Mouse (Mus musculus) E14TG2a.4 (cell line): ENCODE results near the gene Slc26a8.

Source experiments
- H3K27me3 ChIP-seq: 2 replicates; pipeline ENCODE4 v1.6.1; 2014; ENCODE audit warnings: low read length, control low read depth; ENCODE audit not compliant: insufficient read depth
- H3K36me3 ChIP-seq: 2 replicates; pipeline ENCODE4 v1.6.1; 2014; ENCODE audit warnings: low read length, control low read depth; ENCODE audit not compliant: insufficient read depth
- H3K4me1 ChIP-seq: replicated peaks from 2 replicates; pipeline ENCODE4 v1.6.1; 2014; ENCODE audit warnings: low read depth, low read length, control low read depth
- H3K4me3 ChIP-seq: replicated peaks from 2 replicates; pipeline ENCODE4 v1.5.1; 2014; ENCODE audit warnings: mild to moderate bottlenecking, low read length
- H3K9me3 ChIP-seq: 2 replicates; pipeline ENCODE4 v1.6.1; 2014; ENCODE audit warnings: low read length, control low read depth
- CTCF ChIP-seq: conservative IDR thresholded peaks from 2 replicates; pipeline ENCODE4 v1.5.1; 2014; ENCODE audit warnings: low read length
- NANOG ChIP-seq: IDR thresholded peaks from 2 replicates; pipeline ENCODE4 v1.6.1; 2014; ENCODE audit warnings: borderline replicate concordance, low read length, mixed read lengths
- POU5F1 ChIP-seq: IDR thresholded peaks from 2 replicates; pipeline ENCODE4 v1.6.1; 2014; ENCODE audit warnings: low read length, borderline replicate concordance

The Slc26a8 gene

DNA sequence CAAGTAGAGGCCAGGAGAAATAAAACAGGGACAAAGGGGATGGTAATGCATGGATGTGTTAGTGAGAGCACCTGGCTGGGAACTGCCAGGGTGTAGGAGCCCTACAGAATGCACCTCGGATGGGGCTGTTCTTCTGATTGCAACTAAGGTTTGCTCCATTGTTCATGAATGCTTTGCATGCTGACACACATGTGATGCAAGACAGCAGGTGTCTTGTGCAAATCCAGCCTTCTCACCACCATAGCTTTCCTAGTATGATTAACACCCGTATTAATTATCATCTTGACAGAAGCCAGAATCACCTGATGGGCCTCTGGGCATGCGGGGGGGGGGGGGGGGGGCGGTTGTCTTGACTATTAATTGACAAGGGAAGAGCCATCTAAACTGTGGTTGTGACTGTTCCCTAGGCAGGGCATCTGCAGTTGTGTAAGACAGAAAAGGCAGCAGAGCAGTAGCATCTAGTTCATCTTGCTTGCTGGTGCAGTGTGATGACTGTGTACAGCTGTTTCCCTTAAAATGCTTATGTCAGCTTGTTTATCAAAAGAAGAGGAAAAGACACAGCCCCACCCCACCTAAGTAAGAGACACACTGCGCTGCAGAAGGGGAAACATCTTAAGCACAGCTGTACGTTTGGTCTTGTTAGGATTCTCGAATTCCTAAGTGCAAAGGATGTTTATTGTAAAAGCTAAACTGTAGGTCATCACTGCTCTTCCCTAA is 26.0 kb upstream of the Slc26a8 start:
- Histone ChIP-seq H3K4me1 (peaks cover 38% of the 10 kb centered on the region), H3K36me3 (peaks cover 77% of the 10 kb centered on the region), H3K4me3 (no peak overlapping the region), H3K9me3 (no peaks in the 10 kb centered on the region), H3K27me3 (no peaks in the 10 kb centered on the region)
- TF ChIP-seq CTCF (no peak), POU5F1 (no peak), NANOG (no peak)

DNA sequence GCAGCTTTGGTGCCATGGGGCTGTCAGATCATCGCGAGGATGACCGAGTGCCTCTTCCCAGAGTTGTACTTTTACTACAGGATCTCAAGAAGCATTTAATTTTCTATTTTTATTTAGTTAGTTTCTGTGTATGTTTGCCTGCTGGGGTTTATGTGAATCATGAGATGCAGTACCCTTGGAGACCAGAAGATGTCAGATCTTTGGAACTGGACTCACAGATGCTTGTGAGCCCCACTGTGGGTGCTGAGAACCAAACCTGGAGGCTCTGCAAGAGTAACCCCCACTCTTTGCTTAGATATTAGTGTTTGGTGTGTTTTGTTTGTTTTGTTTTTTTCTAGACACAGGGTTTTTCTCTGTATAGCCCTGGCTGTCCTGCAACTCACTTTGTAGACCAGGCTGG is 24.0 kb upstream of the Slc26a8 start:
- TF ChIP-seq POU5F1 (no peak), CTCF (peak; percentile 39)
- Histone ChIP-seq H3K4me1 (peaks cover 46% of the 10 kb centered on the region), H3K36me3 (peaks cover 58% of the 10 kb centered on the region), H3K9me3 (no peaks in the 10 kb centered on the region), H3K27me3 (no peaks in the 10 kb centered on the region), H3K4me3 (no peak overlapping the region)

DNA sequence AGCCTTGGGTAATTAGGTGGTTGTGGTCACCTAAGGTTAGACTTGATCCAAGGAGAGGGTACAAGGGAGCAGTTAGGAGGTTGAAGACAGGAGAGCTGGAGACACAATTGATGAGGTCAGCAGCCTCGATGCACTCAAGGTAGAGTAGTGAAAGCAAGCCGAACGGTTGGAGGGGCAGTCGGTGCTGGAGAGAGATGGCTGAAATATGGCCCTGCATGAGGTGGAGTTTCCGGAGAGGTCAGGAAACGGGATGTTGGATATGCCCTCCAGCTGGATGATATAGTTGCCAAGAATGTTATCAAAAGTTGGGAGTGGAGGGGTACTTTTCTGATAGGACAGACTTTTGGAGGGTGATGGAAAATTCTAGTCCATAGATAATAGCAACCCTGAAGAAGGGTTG is 22.3 kb upstream of the Slc26a8 start:
- H3K36me3 ChIP-seq, result peaks cover 43% of the 10 kb centered on the region
- H3K4me3 ChIP-seq, result no peak overlapping the region
- peaks cover 52% of the 10 kb centered on the region for H3K4me1 ChIP-seq
- TF ChIP-seq CTCF, result no peak
- TF ChIP-seq POU5F1, result no peak
- no peak for TF ChIP-seq NANOG
- H3K9me3 ChIP-seq, result no peaks in the 10 kb centered on the region
- no peaks in the 10 kb centered on the region for H3K27me3 ChIP-seq

GRCm38 (mm10) chr17:28711237-28711636 is 21.2 kb upstream of the Slc26a8 start:
- Histone ChIP-seq H3K9me3 (no peaks in the 10 kb centered on the region), H3K36me3 (peaks cover 33% of the 10 kb centered on the region), H3K4me3 (no peak overlapping the region), H3K27me3 (no peaks in the 10 kb centered on the region), H3K4me1 (peaks cover 55% of the 10 kb centered on the region)
- TF ChIP-seq POU5F1, result no peak
- no peak for TF ChIP-seq CTCF
- no peak for TF ChIP-seq NANOG

DNA sequence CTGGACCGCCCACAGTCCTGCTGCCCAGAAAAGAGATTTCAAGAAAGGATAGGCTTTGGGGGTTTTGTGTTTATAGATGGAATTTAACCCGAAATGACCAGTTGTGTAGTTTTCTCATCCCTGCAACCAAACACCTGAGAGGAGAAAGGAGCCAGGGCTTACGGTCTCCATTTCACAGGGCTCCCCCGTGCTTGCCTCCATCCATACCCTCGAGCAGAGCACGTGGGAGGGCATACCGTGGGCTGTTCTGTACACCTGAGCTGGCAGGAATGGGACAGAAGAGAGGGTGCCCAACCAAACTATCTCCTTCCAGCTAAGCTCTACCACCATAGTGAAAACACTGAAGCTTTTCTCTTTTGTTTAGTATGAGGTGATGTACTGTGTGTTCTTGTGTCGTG is 20.3 kb upstream of the Slc26a8 start:
- Histone ChIP-seq H3K36me3 (peaks cover 32% of the 10 kb centered on the region), H3K4me1 (peaks cover 60% of the 10 kb centered on the region), H3K4me3 (no peak overlapping the region), H3K9me3 (no peaks in the 10 kb centered on the region), H3K27me3 (no peaks in the 10 kb centered on the region)
- TF ChIP-seq POU5F1 (no peak), CTCF (no peak), NANOG (no peak)

- Histone ChIP-seq H3K9me3 (no peaks in the 10 kb centered on the region), H3K4me1 (peaks cover 57% of the 10 kb centered on the region), H3K27me3 (no peaks in the 10 kb centered on the region), H3K4me3 (no peak overlapping the region), H3K36me3 (peaks cover 30% of the 10 kb centered on the region)
- TF ChIP-seq NANOG, result no peak
- no peak for TF ChIP-seq POU5F1
- TF ChIP-seq CTCF, result no peak
Observed at GRCm38 (mm10) chr17:28709552-28710290, 19.7 kb upstream of the Slc26a8 start.

GRCm38 (mm10) chr17:28708989-28709388 is 19.0 kb upstream of the Slc26a8 start:
- H3K9me3 ChIP-seq, result no peaks in the 10 kb centered on the region
- peaks cover 23% of the 10 kb centered on the region for H3K36me3 ChIP-seq
- peaks cover 57% of the 10 kb centered on the region for H3K4me1 ChIP-seq
- TF ChIP-seq POU5F1 (no peak), CTCF (no peak), NANOG (no peak)
- H3K4me3 ChIP-seq, result no peak overlapping the region
- no peaks in the 10 kb centered on the region for H3K27me3 ChIP-seq

DNA sequence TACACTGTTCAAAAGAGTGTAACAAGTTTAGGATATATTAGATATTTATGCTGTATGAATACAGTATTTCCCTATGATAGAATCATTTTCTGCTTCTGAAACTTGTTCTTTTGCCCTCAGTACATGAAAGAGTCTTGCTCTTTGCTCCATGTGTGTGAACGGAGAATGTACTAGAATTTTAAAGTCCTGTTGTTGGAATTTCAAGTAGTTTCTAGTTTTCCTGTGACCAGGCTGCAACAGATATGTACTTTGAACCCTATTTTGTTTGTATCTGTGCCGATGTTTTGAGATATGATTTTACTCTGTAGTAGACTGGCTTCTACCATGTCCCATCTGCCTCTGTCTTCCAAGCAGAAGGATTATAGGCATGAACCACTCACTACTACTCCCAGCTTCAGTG is 17.8 kb upstream of the Slc26a8 start:
- H3K36me3 ChIP-seq, result peaks cover 18% of the 10 kb centered on the region
- no peak overlapping the region for H3K4me3 ChIP-seq

More for the DNA sequence above, 17.8 kb upstream of the Slc26a8 start:
- no peak for TF ChIP-seq CTCF
- no peak for TF ChIP-seq POU5F1
- TF ChIP-seq NANOG, result no peak
- H3K27me3 ChIP-seq, result no peaks in the 10 kb centered on the region
- H3K4me1 ChIP-seq, result peaks cover 53% of the 10 kb centered on the region
- no peaks in the 10 kb centered on the region for H3K9me3 ChIP-seq
